Mouse (Mus musculus) thymus, adult 2 months (tissue): ENCODE results near the gene Ttc7.

ENCODE experiments used
- CTCF ChIP-seq: fragments of 200-500 bp; IDR thresholded peaks from 2 replicates; pipeline ENCODE4 v1.5.1; 2012; ENCODE audit warnings: mild to moderate bottlenecking, control low read depth, low read length, moderate library complexity, borderline replicate concordance; ENCODE audit not compliant: control insufficient read depth, poor library complexity, insufficient read depth; ENCODE audit errors: extremely low read depth
- POLR2A ChIP-seq: fragments of 200-500 bp; IDR thresholded peaks from 2 replicates; pipeline ENCODE4 v1.6.1; 2012; ENCODE audit warnings: mild to moderate bottlenecking, low read length, control low read depth, moderate library complexity; ENCODE audit not compliant: control insufficient read depth, poor library complexity, insufficient read depth; ENCODE audit errors: extremely low read depth

DNA sequence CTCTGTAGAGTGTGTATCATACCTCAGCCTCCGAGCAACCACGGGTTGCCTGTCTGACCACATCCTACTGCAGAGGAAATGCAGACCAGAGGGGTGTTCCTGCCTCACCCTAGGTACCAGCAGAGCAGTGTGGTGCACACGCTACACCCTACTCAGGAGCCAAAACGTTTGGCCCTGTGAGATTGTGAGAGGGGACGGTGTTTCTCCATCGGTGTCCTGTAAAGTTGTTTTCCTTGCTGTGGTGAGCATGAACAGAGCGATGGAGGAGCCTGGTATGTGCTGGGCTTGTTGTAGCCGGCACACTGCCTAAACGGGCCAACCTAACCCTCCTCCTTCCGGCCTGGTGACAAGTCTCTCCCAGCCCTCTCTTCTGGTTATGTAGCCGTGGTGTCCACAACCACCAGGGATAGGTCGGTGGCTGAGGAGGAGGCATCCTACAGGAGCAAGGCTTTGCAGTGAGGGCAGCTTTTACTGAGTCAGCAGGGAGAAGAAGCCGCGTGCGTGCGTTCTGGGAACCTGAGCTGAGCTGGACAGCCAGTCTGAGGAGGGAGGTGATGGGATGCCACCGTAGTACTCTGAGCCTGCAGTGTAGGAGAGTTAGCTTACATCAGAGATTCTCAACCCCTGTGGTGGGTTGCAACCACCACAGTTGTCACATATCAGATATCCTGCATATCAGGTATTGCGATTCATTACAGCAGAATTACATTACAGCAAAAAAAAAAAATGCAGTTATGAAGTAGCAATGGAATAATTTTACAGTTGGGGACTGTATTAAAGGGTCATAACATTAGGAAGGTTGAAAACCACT lies 62.0 kb downstream of the Ttc7 start:
- no peak for TF ChIP-seq CTCF
- TF ChIP-seq POLR2A: no peak
